Mouse (Mus musculus) layer of hippocampus, postnatal 36 days (tissue): ENCODE results near the gene Ank2. TPM values are rescaled to one million over a fixed set of nuclear protein-coding genes. Genes with fewer than 3 reads are reported as not detected.
A peak's percentile ranks its signal among the peaks of the same experiment; 100 is the strongest.

Source experiments
- DNase-seq, 2 experiments: peaks; one replicate each; pipeline ENCODE4 v3.0.0; 2022
- total RNA-seq, 2 experiments: library from RNA; stranded (reverse); gene quantifications; 2 replicates each; pipeline ENCODE4 v1.2.3; 2021

Gene Ank2
- total RNA-seq, 2 experiments from 2014 or later = 693 to 758 TPM

- peak; percentile 51 to 52 for DNase-seq
Observed at GRCm38 (mm10) chr3:127225799-127226730, 273.1 kb downstream of the Ank2 start.

- no peak for DNase-seq
Observed at GRCm38 (mm10) chr3:127225167-127225798, 273.9 kb downstream of the Ank2 start.

GRCm38 (mm10) chr3:127224315-127225166 lies 274.6 kb downstream of the Ank2 start:
- DNase-seq = no peak

- DNase-seq = no peak
Observed at GRCm38 (mm10) chr3:127222086-127222485, 277.1 kb downstream of the Ank2 start.

GRCm38 (mm10) chr3:127220859-127221258 lies 278.3 kb downstream of the Ank2 start:
- DNase-seq = no peak

- no peak for DNase-seq
Observed at GRCm38 (mm10) chr3:127213534-127213933, 285.6 kb downstream of the Ank2 start.

GRCm38 (mm10) chr3:127211119-127211518 lies 288.0 kb downstream of the Ank2 start:
- DNase-seq = no peak

- DNase-seq = no peak
Observed at GRCm38 (mm10) chr3:127210552-127210951, 288.6 kb downstream of the Ank2 start.

GRCm38 (mm10) chr3:127208871-127209270 lies 290.3 kb downstream of the Ank2 start:
- DNase-seq = no peak

- no peak for DNase-seq
Observed at GRCm38 (mm10) chr3:127205883-127206434, 293.2 kb downstream of the Ank2 start.

GRCm38 (mm10) chr3:127202484-127203115 lies 296.6 kb downstream of the Ank2 start:
- no peak for DNase-seq

- DNase-seq = no peak
Observed at GRCm38 (mm10) chr3:127200789-127201188, 298.4 kb downstream of the Ank2 start.

GRCm38 (mm10) chr3:127199112-127199665 lies 300.0 kb downstream of the Ank2 start:
- no peak for DNase-seq

- no peak for DNase-seq
Observed at GRCm38 (mm10) chr3:127198656-127199055, 300.5 kb downstream of the Ank2 start.

GRCm38 (mm10) chr3:127188789-127189128 lies 310.4 kb downstream of the Ank2 start:
- no peak for DNase-seq

GRCm38 (mm10) chr3:127188086-127188788 lies 310.9 kb downstream of the Ank2 start:
- DNase-seq = no peak

GRCm38 (mm10) chr3:127187081-127187480 lies 312.1 kb downstream of the Ank2 start:
- no peak for DNase-seq

GRCm38 (mm10) chr3:127186239-127186638 lies 312.9 kb downstream of the Ank2 start:
- DNase-seq = no peak

- no peak for DNase-seq
Observed at GRCm38 (mm10) chr3:127183998-127184753, 315.0 kb downstream of the Ank2 start.

- DNase-seq = no peak
Observed at GRCm38 (mm10) chr3:127172697-127173096, 326.5 kb downstream of the Ank2 start.
